Mouse (Mus musculus): Measurements from ENCODE around the gene Ubl4b. TPM values are rescaled to one million over a fixed set of nuclear protein-coding genes. Genes with fewer than 3 reads are reported as not detected.

Ubl4b gene
- polyA plus RNA-seq, 1 experiment from 2014 or later: not detected

- H3K27ac ChIP-seq (ENCODE audit: low read depth, low read length): no peak overlapping the region
- H3K4me1 ChIP-seq (ENCODE audit: control insufficient read depth, insufficient read depth, low read length): peaks cover 2% of the 10 kb centered on the region; the same call in 1 of the 2 replicates
- no peak for ATAC-seq (ENCODE audit: low FRiP score, low TSS enrichment)
- H3K36me3 ChIP-seq (ENCODE audit: control insufficient read depth, insufficient read depth, low read length): no peaks in the 10 kb centered on the region
- no peak overlapping the region for H3K4me3 ChIP-seq (ENCODE audit: low read length)
- 21% methylated on average over 8 of the region's 8 CpGs for WGBS
- H3K9ac ChIP-seq (ENCODE audit: low read depth, low read length): no peak overlapping the region
- peaks cover 61% of the 10 kb centered on the region for H3K27me3 ChIP-seq (ENCODE audit: control insufficient read depth, insufficient read depth, low read length)
- no peaks in the 10 kb centered on the region for H3K9me3 ChIP-seq (ENCODE audit: control insufficient read depth, low read length)
- H3K4me2 ChIP-seq (replicated peaks; ENCODE audit: low read depth, low read length): peak overlapping the region; percentile 16; the same call in 1 of the 2 replicates
Observed at GRCm38 (mm10) chr3:107537504-107537889, 17.4 kb downstream of the Ubl4b start.

DNA sequence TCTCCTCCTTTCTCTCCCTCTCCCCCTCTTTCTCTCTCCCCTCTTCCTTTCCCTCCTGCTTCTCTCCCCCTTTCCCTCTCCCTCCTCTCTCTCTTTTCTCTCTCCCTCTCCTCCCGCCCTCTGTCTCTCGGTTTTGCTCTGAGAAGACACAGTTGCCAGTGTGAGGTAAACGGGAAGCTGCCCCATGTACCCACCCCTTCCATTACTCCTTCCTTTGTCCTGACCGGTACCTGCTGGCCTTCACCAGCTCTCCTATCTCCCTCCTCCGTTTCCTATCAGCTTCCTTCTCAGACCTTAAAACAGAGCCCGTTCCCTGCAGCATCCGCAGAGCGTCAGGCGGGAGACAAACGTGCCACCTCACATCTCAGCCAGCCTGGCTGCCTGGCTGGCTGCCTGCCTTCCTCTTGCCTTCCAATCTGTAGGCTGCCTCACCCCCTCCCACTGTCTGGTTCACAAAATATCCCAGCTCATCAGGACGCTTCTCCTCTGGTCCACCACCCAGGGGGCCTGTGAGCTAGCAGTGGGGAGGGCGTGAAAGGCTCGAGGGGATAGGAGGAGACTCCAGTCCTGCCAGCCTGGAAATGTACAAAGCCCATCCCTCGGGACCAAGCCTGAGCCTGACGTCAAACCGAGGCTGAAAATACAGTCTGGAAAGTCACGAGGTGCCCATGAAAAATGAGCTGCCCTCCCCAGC, 17.9 kb downstream of the Ubl4b start:
- 2% methylated on average over 17 of the region's 17 CpGs for WGBS
- peaks cover 58% of the 10 kb centered on the region for H3K27me3 ChIP-seq (ENCODE audit: control insufficient read depth, insufficient read depth, low read length)
- peak; percentile 83 for ATAC-seq (ENCODE audit: low FRiP score, low TSS enrichment)
- H3K4me3 ChIP-seq (ENCODE audit: low read length): peak overlapping the region; percentile 4; the same call in 1 of the 2 replicates
- no peaks in the 10 kb centered on the region for H3K36me3 ChIP-seq (ENCODE audit: control insufficient read depth, insufficient read depth, low read length)
- no peak overlapping the region for H3K27ac ChIP-seq (ENCODE audit: low read depth, low read length)
- no peaks in the 10 kb centered on the region for H3K9me3 ChIP-seq (ENCODE audit: control insufficient read depth, low read length)
- H3K4me1 ChIP-seq (ENCODE audit: control insufficient read depth, insufficient read depth, low read length): peaks cover 2% of the 10 kb centered on the region; the same call in 1 of the 2 replicates
- no peak overlapping the region for H3K9ac ChIP-seq (ENCODE audit: low read depth, low read length)
- H3K4me2 ChIP-seq (replicated peaks; ENCODE audit: low read depth, low read length): peak overlapping the region; percentile 16

- Histone ChIP-seq H3K27me3 (ENCODE audit: control insufficient read depth, insufficient read depth, low read length) (peaks cover 41% of the 10 kb centered on the region), H3K4me3 (ENCODE audit: low read length) (no peak overlapping the region), H3K36me3 (ENCODE audit: control insufficient read depth, insufficient read depth, low read length) (no peaks in the 10 kb centered on the region), H3K4me1 (ENCODE audit: control insufficient read depth, insufficient read depth, low read length) (peaks cover 2% of the 10 kb centered on the region; the same call in 1 of the 2 replicates), H3K4me2 (replicated peaks; ENCODE audit: low read depth, low read length) (no peak overlapping the region), H3K9ac (ENCODE audit: low read depth, low read length) (no peak overlapping the region), H3K9me3 (ENCODE audit: control insufficient read depth, low read length) (no peaks in the 10 kb centered on the region), H3K27ac (ENCODE audit: low read depth, low read length) (no peak overlapping the region)
- 79% methylated on average over 7 of the region's 7 CpGs for WGBS
- ATAC-seq (ENCODE audit: low FRiP score, low TSS enrichment): no peak
Observed at GRCm38 (mm10) chr3:107534951-107535350, 19.9 kb downstream of the Ubl4b start.

- peaks cover 39% of the 10 kb centered on the region for H3K27me3 ChIP-seq (ENCODE audit: control insufficient read depth, insufficient read depth, low read length)
- H3K4me1 ChIP-seq (ENCODE audit: control insufficient read depth, insufficient read depth, low read length): peaks cover 2% of the 10 kb centered on the region; the same call in 1 of the 2 replicates
- H3K9ac ChIP-seq (ENCODE audit: low read depth, low read length): no peak overlapping the region
- ATAC-seq (ENCODE audit: low FRiP score, low TSS enrichment): no peak
- H3K4me3 ChIP-seq (ENCODE audit: low read length): no peak overlapping the region
- H3K4me2 ChIP-seq (replicated peaks; ENCODE audit: low read depth, low read length): no peak overlapping the region
- H3K27ac ChIP-seq (ENCODE audit: low read depth, low read length): no peak overlapping the region
- H3K9me3 ChIP-seq (ENCODE audit: control insufficient read depth, low read length): no peaks in the 10 kb centered on the region
- H3K36me3 ChIP-seq (ENCODE audit: control insufficient read depth, insufficient read depth, low read length): no peaks in the 10 kb centered on the region
- 65% methylated on average over 4 of the region's 4 CpGs for WGBS
Observed at GRCm38 (mm10) chr3:107533532-107533931, 21.3 kb downstream of the Ubl4b start.

DNA sequence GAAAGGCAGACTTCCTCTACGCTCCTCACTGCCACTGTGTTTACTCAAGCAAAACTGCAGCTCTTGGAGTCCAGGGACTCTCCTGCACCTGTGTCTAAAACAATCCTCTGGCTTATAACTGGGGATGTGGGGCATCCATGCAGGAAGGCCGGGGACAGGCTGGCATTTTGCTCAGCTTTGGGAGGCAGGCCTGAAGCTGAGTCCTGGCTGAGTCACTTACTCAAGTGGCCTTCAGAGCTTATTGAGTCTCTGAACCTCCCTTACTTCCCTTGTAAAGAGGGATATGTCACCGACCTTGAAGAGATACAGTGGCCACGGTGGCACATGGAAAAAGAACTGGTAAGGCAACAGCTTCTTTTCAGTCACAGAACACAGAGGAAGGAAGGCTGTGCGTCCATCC, 24.3 kb downstream of the Ubl4b start:
- WGBS: 76% methylated on average over 5 of the region's 5 CpGs
- H3K4me1 ChIP-seq (ENCODE audit: control insufficient read depth, insufficient read depth, low read length): no peaks in the 10 kb centered on the region

GRCm38 (mm10) chr3:107529182-107529581, 25.7 kb downstream of the Ubl4b start:
- ATAC-seq (ENCODE audit: low FRiP score, low TSS enrichment): no peak
- Histone ChIP-seq H3K9ac (ENCODE audit: low read depth, low read length) (no peak overlapping the region), H3K4me2 (replicated peaks; ENCODE audit: low read depth, low read length) (no peak overlapping the region), H3K27ac (ENCODE audit: low read depth, low read length) (no peak overlapping the region), H3K27me3 (ENCODE audit: control insufficient read depth, insufficient read depth, low read length) (peaks cover 36% of the 10 kb centered on the region), H3K36me3 (ENCODE audit: control insufficient read depth, insufficient read depth, low read length) (no peaks in the 10 kb centered on the region), H3K4me3 (ENCODE audit: low read length) (no peak overlapping the region), H3K4me1 (ENCODE audit: control insufficient read depth, insufficient read depth, low read length) (no peaks in the 10 kb centered on the region), H3K9me3 (ENCODE audit: control insufficient read depth, low read length) (no peaks in the 10 kb centered on the region)
- WGBS: 70% methylated on average over 5 of the region's 5 CpGs

More for the DNA sequence above, 24.3 kb downstream of the Ubl4b start:
- Histone ChIP-seq H3K27ac (ENCODE audit: low read depth, low read length) (no peak overlapping the region), H3K9ac (ENCODE audit: low read depth, low read length) (no peak overlapping the region), H3K4me3 (ENCODE audit: low read length) (no peak overlapping the region), H3K27me3 (ENCODE audit: control insufficient read depth, insufficient read depth, low read length) (peaks cover 35% of the 10 kb centered on the region), H3K4me2 (replicated peaks; ENCODE audit: low read depth, low read length) (no peak overlapping the region), H3K9me3 (ENCODE audit: control insufficient read depth, low read length) (no peaks in the 10 kb centered on the region), H3K36me3 (ENCODE audit: control insufficient read depth, insufficient read depth, low read length) (no peaks in the 10 kb centered on the region)
- no peak for ATAC-seq (ENCODE audit: low FRiP score, low TSS enrichment)

- Histone ChIP-seq H3K27me3 (ENCODE audit: control insufficient read depth, insufficient read depth, low read length) (peaks cover 32% of the 10 kb centered on the region), H3K36me3 (ENCODE audit: control insufficient read depth, insufficient read depth, low read length) (no peaks in the 10 kb centered on the region), H3K9ac (ENCODE audit: low read depth, low read length) (no peak overlapping the region), H3K27ac (ENCODE audit: low read depth, low read length) (no peak overlapping the region), H3K4me3 (ENCODE audit: low read length) (no peak overlapping the region), H3K4me2 (replicated peaks; ENCODE audit: low read depth, low read length) (no peak overlapping the region), H3K4me1 (ENCODE audit: control insufficient read depth, insufficient read depth, low read length) (no peaks in the 10 kb centered on the region), H3K9me3 (ENCODE audit: control insufficient read depth, low read length) (no peaks in the 10 kb centered on the region)
- no peak for ATAC-seq (ENCODE audit: low FRiP score, low TSS enrichment)
- WGBS: 37% methylated on average over 9 of the region's 9 CpGs
Observed at GRCm38 (mm10) chr3:107528401-107529118, 26.3 kb downstream of the Ubl4b start.

DNA sequence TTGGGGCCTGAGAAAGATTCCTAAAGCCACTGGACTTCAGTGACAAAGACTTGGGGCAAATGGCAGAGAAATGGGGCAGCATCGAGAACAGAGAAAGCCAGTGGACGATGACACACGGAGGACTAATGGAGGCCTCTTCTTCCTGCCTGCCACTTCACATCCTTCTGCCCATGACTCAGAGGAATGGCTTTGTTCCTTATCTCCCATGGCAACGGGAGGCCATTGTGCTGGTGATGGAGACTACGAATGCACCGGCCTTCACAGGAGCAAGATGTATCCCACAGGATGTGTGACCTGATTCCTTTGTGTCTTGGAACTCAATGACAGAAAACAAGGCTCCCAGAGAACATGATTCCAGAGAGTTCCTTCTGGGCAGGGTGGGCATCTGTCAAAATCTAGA, 30.3 kb downstream of the Ubl4b start:
- 84% methylated on average over 6 of the region's 6 CpGs for WGBS

DNA sequence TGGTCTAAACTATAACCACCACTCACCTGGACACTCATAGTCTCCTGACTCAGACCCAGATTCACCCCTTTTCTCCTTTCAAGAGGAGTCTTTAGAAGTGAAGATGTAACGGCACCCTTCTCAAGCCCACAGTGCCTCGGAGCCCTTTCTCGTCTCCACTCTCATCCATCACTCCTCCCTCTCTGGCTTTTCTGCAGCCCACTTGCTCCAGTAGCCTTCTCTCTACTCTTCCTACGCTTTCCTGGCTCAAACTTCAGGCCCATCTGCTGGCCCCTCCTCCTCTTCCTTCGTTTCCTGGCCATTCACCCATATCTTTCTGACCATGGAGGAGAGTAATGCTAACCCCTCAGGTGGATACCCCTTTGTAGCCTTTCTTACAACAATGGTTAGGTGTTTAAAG, 33.9 kb downstream of the Ubl4b start:
- Histone ChIP-seq H3K9me3 (ENCODE audit: control insufficient read depth, low read length) (no peaks in the 10 kb centered on the region), H3K9ac (ENCODE audit: low read depth, low read length) (no peak overlapping the region), H3K4me2 (replicated peaks; ENCODE audit: low read depth, low read length) (no peak overlapping the region), H3K36me3 (ENCODE audit: control insufficient read depth, insufficient read depth, low read length) (no peaks in the 10 kb centered on the region), H3K27me3 (ENCODE audit: control insufficient read depth, insufficient read depth, low read length) (peaks cover 67% of the 10 kb centered on the region), H3K27ac (ENCODE audit: low read depth, low read length) (no peak overlapping the region), H3K4me1 (ENCODE audit: control insufficient read depth, insufficient read depth, low read length) (0 out of 2 replicates have a peak, but pooled peaks cover 8% of the 10 kb centered on the region), H3K4me3 (ENCODE audit: low read length) (no peak overlapping the region)
- no peak for ATAC-seq (ENCODE audit: low FRiP score, low TSS enrichment)
- WGBS: 78% methylated on average over 5 of the region's 5 CpGs

More for the DNA sequence above, 30.3 kb downstream of the Ubl4b start:
- Histone ChIP-seq H3K4me2 (replicated peaks; ENCODE audit: low read depth, low read length) (no peak overlapping the region), H3K4me3 (ENCODE audit: low read length) (no peak overlapping the region), H3K9ac (ENCODE audit: low read depth, low read length) (no peak overlapping the region), H3K36me3 (ENCODE audit: control insufficient read depth, insufficient read depth, low read length) (no peaks in the 10 kb centered on the region), H3K27me3 (ENCODE audit: control insufficient read depth, insufficient read depth, low read length) (peaks cover 61% of the 10 kb centered on the region), H3K4me1 (ENCODE audit: control insufficient read depth, insufficient read depth, low read length) (no peaks in the 10 kb centered on the region), H3K27ac (ENCODE audit: low read depth, low read length) (no peak overlapping the region), H3K9me3 (ENCODE audit: control insufficient read depth, low read length) (no peaks in the 10 kb centered on the region)
- ATAC-seq (ENCODE audit: low FRiP score, low TSS enrichment): no peak

Measured in kidney, embryonic 14.5 days (tissue).